Mouse (Mus musculus) neural tube, embryonic 15.5 days (tissue): Measurements from ENCODE around the gene Spn. TPM values are rescaled to one million over a fixed set of nuclear protein-coding genes. Genes with fewer than 3 reads are reported as not detected.
"Not testable (repeated sequence)": the region's sequence is repeated elsewhere in the genome, so short reads cannot be mapped to it uniquely, and the experiment has no call there.

Source experiments
- ATAC-seq: fragments of 200-750 bp; cut with Nextera tagmentation; 2 replicates; pipeline ENCODE4 v1.8.0; 2017; ENCODE audit warnings: mild to moderate bottlenecking, moderate TSS enrichment, moderate library complexity; ENCODE audit not compliant: low FRiP score
- H3K27ac ChIP-seq: fragments of 300-500 bp; sonication (generic); replicated peaks from 2 replicates; pipeline ENCODE4 v1.5.1; 2015; ENCODE audit warnings: mild to moderate bottlenecking, inconsistent platforms
- H3K27me3 ChIP-seq: fragments of 300-500 bp; sonication (generic); replicated peaks from 2 replicates; pipeline ENCODE4 v1.6.1; 2015; ENCODE audit warnings: inconsistent platforms
- H3K36me3 ChIP-seq: fragments of 300-500 bp; sonication (generic); 2 replicates; pipeline ENCODE4 v1.6.1; 2015; ENCODE audit warnings: inconsistent platforms
- H3K4me1 ChIP-seq: fragments of 300-500 bp; sonication (generic); 2 replicates; pipeline ENCODE4 v1.6.1; 2015; ENCODE audit warnings: inconsistent platforms
- H3K4me2 ChIP-seq: fragments of 300-500 bp; sonication (generic); 2 replicates; pipeline ENCODE4 v1.6.1; 2015; ENCODE audit warnings: inconsistent platforms, mild to moderate bottlenecking, moderate library complexity
- H3K4me3 ChIP-seq: fragments of 300-500 bp; sonication (generic); replicated peaks from 2 replicates; pipeline ENCODE4 v1.5.1; 2015; ENCODE audit warnings: mild to moderate bottlenecking, inconsistent platforms
- H3K9ac ChIP-seq: fragments of 300-500 bp; sonication (generic); replicated peaks from 2 replicates; pipeline ENCODE4 v1.6.1; 2015; ENCODE audit warnings: mild to moderate bottlenecking, inconsistent platforms
- H3K9me3 ChIP-seq: fragments of 300-500 bp; sonication (generic); replicated peaks from 2 replicates; pipeline ENCODE4 v1.6.1; 2016; ENCODE audit warnings: inconsistent platforms
- WGBS: fragments of 180-500 bp; shearing (Covaris S2); methylation state at CpG from one replicate; pipeline ENCODE4 v1.1.7; 2015; ENCODE audit warnings: mixed read lengths; 5-methylcytosine and 5-hydroxymethylcytosine counted together
- polyA plus RNA-seq: library from polyadenylated mRNA; unstranded; fragments of >200 nt; fragmentation: Nextera tagmentation; extraction: Ambion mirVana; gene quantifications from 2 replicates; pipeline ENCODE4 v1.2.1, GENCODE M21; 2015

The Spn gene
- polyA plus RNA-seq, 1 experiment from 2014 or later, result 0.08 TPM

- Histone ChIP-seq H3K27me3 (no peaks in the 10 kb centered on the region), H3K27ac (no peak overlapping the region), H3K9me3 (no peaks in the 10 kb centered on the region), H3K9ac (no peak overlapping the region), H3K36me3 (no peaks in the 10 kb centered on the region), H3K4me3 (no peak overlapping the region), H3K4me1 (peaks cover 5% of the 10 kb centered on the region), H3K4me2 (no peak overlapping the region)
- 91% methylated on average over 4 of the region's 4 CpGs for WGBS
- ATAC-seq, result no peak
Measured at GRCm38 (mm10) chr7:127099528-127099927, 38.1 kb downstream of the Spn start.

GRCm38 (mm10) chr7:127098950-127099349 lies 38.7 kb downstream of the Spn start:
- Histone ChIP-seq H3K27me3 (no peaks in the 10 kb centered on the region), H3K9me3 (no peaks in the 10 kb centered on the region), H3K27ac (no peak overlapping the region), H3K4me1 (no peaks in the 10 kb centered on the region), H3K36me3 (no peaks in the 10 kb centered on the region), H3K4me2 (no peak overlapping the region), H3K9ac (no peak overlapping the region), H3K4me3 (no peak overlapping the region)
- WGBS, result 90% methylated on average over 4 of the region's 4 CpGs
- no peak for ATAC-seq

- 88% methylated on average over 5 of the region's 5 CpGs for WGBS
- Histone ChIP-seq H3K4me1 (no peaks in the 10 kb centered on the region), H3K9me3 (no peaks in the 10 kb centered on the region), H3K4me2 (no peak overlapping the region), H3K9ac (no peak overlapping the region), H3K4me3 (no peak overlapping the region), H3K36me3 (no peaks in the 10 kb centered on the region), H3K27ac (no peak overlapping the region), H3K27me3 (no peaks in the 10 kb centered on the region)
- no peak for ATAC-seq
Measured at GRCm38 (mm10) chr7:127098521-127098920, 39.1 kb downstream of the Spn start.

- Histone ChIP-seq H3K27ac (no peak overlapping the region), H3K4me1 (no peaks in the 10 kb centered on the region), H3K9me3 (no peaks in the 10 kb centered on the region), H3K4me3 (no peak overlapping the region), H3K4me2 (no peak overlapping the region), H3K9ac (no peak overlapping the region), H3K27me3 (no peaks in the 10 kb centered on the region), H3K36me3 (no peaks in the 10 kb centered on the region)
- ATAC-seq, result no peak
- WGBS, result 81% methylated on average over 7 of the region's 7 CpGs
Measured at GRCm38 (mm10) chr7:127096456-127096855, 41.2 kb downstream of the Spn start.

- no peaks in the 10 kb centered on the region for H3K36me3 ChIP-seq
- peaks cover 3% of the 10 kb centered on the region; the same call in 1 of the 2 replicates for H3K4me1 ChIP-seq
- no peak overlapping the region for H3K4me2 ChIP-seq
- no peak for ATAC-seq
- no peak overlapping the region for H3K27ac ChIP-seq
- H3K27me3 ChIP-seq, result no peaks in the 10 kb centered on the region
- 78% methylated on average over 3 of the region's 3 CpGs for WGBS
- H3K4me3 ChIP-seq, result no peak overlapping the region
- H3K9me3 ChIP-seq, result no peaks in the 10 kb centered on the region
- no peak overlapping the region for H3K9ac ChIP-seq
Measured at GRCm38 (mm10) chr7:127093914-127094313, 43.7 kb downstream of the Spn start.

GRCm38 (mm10) chr7:127091114-127091896 lies 46.3 kb downstream of the Spn start, which contains the start of gene AI467606:
TSS of gene AI467606 (plus strand) at chr7:127091359.
- H3K36me3 ChIP-seq, result no peaks in the 10 kb centered on the region
- peaks cover 5% of the 10 kb centered on the region; the same call in 1 of the 2 replicates for H3K4me1 ChIP-seq
- H3K9ac ChIP-seq, result no peak within 1 kb of the TSS
- no peaks in the 10 kb centered on the region for H3K27me3 ChIP-seq
- peak within 1 kb of the TSS; percentile 19; the same call in 1 of the 2 replicates for H3K4me2 ChIP-seq
- H3K27ac ChIP-seq, result no peak within 1 kb of the TSS
- WGBS, result 79% methylated on average over 16 of the region's 16 CpGs
- no peak for ATAC-seq
- H3K4me3 ChIP-seq, result no peak within 1 kb of the TSS
- H3K9me3 ChIP-seq, result no peaks in the 10 kb centered on the region

GRCm38 (mm10) chr7:127090154-127091113 lies 47.2 kb downstream of the Spn start:
- Histone ChIP-seq H3K4me1 (peaks cover 5% of the 10 kb centered on the region; the same call in 1 of the 2 replicates), H3K27me3 (no peaks in the 10 kb centered on the region), H3K9me3 (no peaks in the 10 kb centered on the region), H3K27ac (no peak overlapping the region), H3K36me3 (no peaks in the 10 kb centered on the region), H3K9ac (no peak overlapping the region), H3K4me2 (no peak overlapping the region), H3K4me3 (no peak overlapping the region)
- WGBS, result 85% methylated on average over 20 of the region's 20 CpGs
- no peak for ATAC-seq

- WGBS, result 23% methylated on average over 27 of the region's 27 CpGs
- Histone ChIP-seq H3K4me2 (peak overlapping the region; percentile 51), H3K9ac (peak overlapping the region; percentile 23; the same call in 1 of the 2 replicates), H3K27ac (no peak overlapping the region), H3K4me3 (peak overlapping the region; percentile 23; the same call in 1 of the 2 replicates), H3K36me3 (no peaks in the 10 kb centered on the region), H3K9me3 (no peaks in the 10 kb centered on the region), H3K27me3 (no peaks in the 10 kb centered on the region), H3K4me1 (peaks cover 5% of the 10 kb centered on the region; the same call in 1 of the 2 replicates)
- ATAC-seq, result no peak
Measured at GRCm38 (mm10) chr7:127088901-127089845, 48.5 kb downstream of the Spn start.

- no peak overlapping the region for H3K4me2 ChIP-seq
- H3K9ac ChIP-seq, result no peak overlapping the region
- H3K36me3 ChIP-seq, result no peaks in the 10 kb centered on the region
- H3K4me1 ChIP-seq, result peaks cover 5% of the 10 kb centered on the region; the same call in 1 of the 2 replicates
- H3K27me3 ChIP-seq, result no peaks in the 10 kb centered on the region
- WGBS, result 94% methylated on average over 3 of the region's 3 CpGs
- H3K4me3 ChIP-seq, result no peak overlapping the region
- no peaks in the 10 kb centered on the region for H3K9me3 ChIP-seq
- no peak for ATAC-seq
- H3K27ac ChIP-seq, result no peak overlapping the region
Measured at GRCm38 (mm10) chr7:127088083-127088482, 49.5 kb downstream of the Spn start.

- H3K9me3 ChIP-seq, H3K27me3 ChIP-seq, H3K36me3 ChIP-seq, ATAC-seq, H3K9ac ChIP-seq, H3K4me1 ChIP-seq, H3K4me2 ChIP-seq, H3K4me3 ChIP-seq, H3K27ac ChIP-seq: not testable (repeated sequence)
- WGBS, result 86% methylated on average over 6 of the region's 6 CpGs
Measured at GRCm38 (mm10) chr7:127087278-127088010, 50.2 kb downstream of the Spn start, which contains the start of gene Zg16. TSS of gene Zg16 (minus strand) at chr7:127087328.
